Mouse (Mus musculus): ENCODE results near the gene Megf11. TPM values are rescaled to one million over a fixed set of nuclear protein-coding genes. Genes with fewer than 3 reads are reported as not detected.
"Not testable (repeated sequence)": the region's sequence is repeated elsewhere in the genome, so short reads cannot be mapped to it uniquely, and the experiment has no call there.

Gene Megf11
- total RNA-seq, 1 experiment from 2014 or later = 0.29 TPM

- no peak for ATAC-seq (replicated peaks; ENCODE audit: insufficient number of reproducible peaks, low FRiP score, low TSS enrichment, poor library complexity, severe bottlenecking)
Measured at GRCm38 (mm10) chr9:64454196-64454595, 68.8 kb downstream of the Megf11 start.

GRCm38 (mm10) chr9:64455910-64456309 lies 70.5 kb downstream of the Megf11 start:
- ATAC-seq (replicated peaks; ENCODE audit: insufficient number of reproducible peaks, low FRiP score, low TSS enrichment, poor library complexity, severe bottlenecking) = no peak

GRCm38 (mm10) chr9:64457596-64457995 lies 72.2 kb downstream of the Megf11 start:
- no peak for ATAC-seq (replicated peaks; ENCODE audit: insufficient number of reproducible peaks, low FRiP score, low TSS enrichment, poor library complexity, severe bottlenecking)

- no peak for ATAC-seq (replicated peaks; ENCODE audit: insufficient number of reproducible peaks, low FRiP score, low TSS enrichment, poor library complexity, severe bottlenecking)
Measured at GRCm38 (mm10) chr9:64461568-64462308, 76.3 kb downstream of the Megf11 start.

- ATAC-seq (replicated peaks; ENCODE audit: insufficient number of reproducible peaks, low FRiP score, low TSS enrichment, poor library complexity, severe bottlenecking) = no peak
Measured at GRCm38 (mm10) chr9:64462870-64463269, 77.4 kb downstream of the Megf11 start.

- ATAC-seq (replicated peaks; ENCODE audit: insufficient number of reproducible peaks, low FRiP score, low TSS enrichment, poor library complexity, severe bottlenecking) = no peak
Measured at GRCm38 (mm10) chr9:64466090-64466489, 80.7 kb downstream of the Megf11 start.

- ATAC-seq (replicated peaks; ENCODE audit: insufficient number of reproducible peaks, low FRiP score, low TSS enrichment, poor library complexity, severe bottlenecking) = no peak
Measured at GRCm38 (mm10) chr9:64466564-64466963, 81.1 kb downstream of the Megf11 start.

- ATAC-seq (replicated peaks; ENCODE audit: insufficient number of reproducible peaks, low FRiP score, low TSS enrichment, poor library complexity, severe bottlenecking) = no peak
Measured at GRCm38 (mm10) chr9:64470806-64471205, 85.4 kb downstream of the Megf11 start.

- ATAC-seq (replicated peaks; ENCODE audit: insufficient number of reproducible peaks, low FRiP score, low TSS enrichment, poor library complexity, severe bottlenecking) = no peak
Measured at GRCm38 (mm10) chr9:64471336-64471735, 85.9 kb downstream of the Megf11 start.

- no peak for ATAC-seq (replicated peaks; ENCODE audit: insufficient number of reproducible peaks, low FRiP score, low TSS enrichment, poor library complexity, severe bottlenecking)
Measured at GRCm38 (mm10) chr9:64472165-64472564, 86.7 kb downstream of the Megf11 start.

GRCm38 (mm10) chr9:64472743-64473142 lies 87.3 kb downstream of the Megf11 start:
- no peak for ATAC-seq (replicated peaks; ENCODE audit: insufficient number of reproducible peaks, low FRiP score, low TSS enrichment, poor library complexity, severe bottlenecking)

- no peak for ATAC-seq (replicated peaks; ENCODE audit: insufficient number of reproducible peaks, low FRiP score, low TSS enrichment, poor library complexity, severe bottlenecking)
Measured at GRCm38 (mm10) chr9:64473170-64473569, 87.7 kb downstream of the Megf11 start.

GRCm38 (mm10) chr9:64473695-64474094 lies 88.3 kb downstream of the Megf11 start:
- ATAC-seq (replicated peaks; ENCODE audit: insufficient number of reproducible peaks, low FRiP score, low TSS enrichment, poor library complexity, severe bottlenecking) = no peak

- ATAC-seq (replicated peaks; ENCODE audit: insufficient number of reproducible peaks, low FRiP score, low TSS enrichment, poor library complexity, severe bottlenecking) = no peak
Measured at GRCm38 (mm10) chr9:64474142-64474541, 88.7 kb downstream of the Megf11 start.

- no peak for ATAC-seq (replicated peaks; ENCODE audit: insufficient number of reproducible peaks, low FRiP score, low TSS enrichment, poor library complexity, severe bottlenecking)
Measured at GRCm38 (mm10) chr9:64475942-64476341, 90.5 kb downstream of the Megf11 start.

GRCm38 (mm10) chr9:64477397-64477796 lies 92.0 kb downstream of the Megf11 start:
- not testable (repeated sequence) for ATAC-seq (replicated peaks; ENCODE audit: insufficient number of reproducible peaks, low FRiP score, low TSS enrichment, poor library complexity, severe bottlenecking)

- ATAC-seq (replicated peaks; ENCODE audit: insufficient number of reproducible peaks, low FRiP score, low TSS enrichment, poor library complexity, severe bottlenecking) = no peak
Measured at GRCm38 (mm10) chr9:64482126-64482525, 96.7 kb downstream of the Megf11 start.

GRCm38 (mm10) chr9:64487377-64487776 lies 102.0 kb downstream of the Megf11 start:
- no peak for ATAC-seq (replicated peaks; ENCODE audit: insufficient number of reproducible peaks, low FRiP score, low TSS enrichment, poor library complexity, severe bottlenecking)

- no peak for ATAC-seq (replicated peaks; ENCODE audit: insufficient number of reproducible peaks, low FRiP score, low TSS enrichment, poor library complexity, severe bottlenecking)
Measured at GRCm38 (mm10) chr9:64494647-64495046, 109.2 kb downstream of the Megf11 start.

GRCm38 (mm10) chr9:64498929-64499328 lies 113.5 kb downstream of the Megf11 start:
- ATAC-seq (replicated peaks; ENCODE audit: insufficient number of reproducible peaks, low FRiP score, low TSS enrichment, poor library complexity, severe bottlenecking) = no peak

- no peak for ATAC-seq (replicated peaks; ENCODE audit: insufficient number of reproducible peaks, low FRiP score, low TSS enrichment, poor library complexity, severe bottlenecking)
Measured at GRCm38 (mm10) chr9:64501211-64501610, 115.8 kb downstream of the Megf11 start.

All from monocyte, adult 5-6 weeks (primary cell).